Mouse (Mus musculus): ENCODE results near the gene Tcf19. TPM values are rescaled to one million over a fixed set of nuclear protein-coding genes. Genes with fewer than 3 reads are reported as not detected.

Gene Tcf19
- total RNA-seq, 2 experiments from 2014 or later: 0.73 to 1.0 TPM

- no peak overlapping the region for H3K27ac ChIP-seq
- H3K4me3 ChIP-seq: no peak overlapping the region
- TF ChIP-seq CTCF (IDR thresholded peaks at IDR 0.05): no peak
- intact Hi-C loops (cut with DNase I): no loop called here
- DNase-seq: no peak
Observed at GRCm38 (mm10) chr17:35547465-35547864, 30.8 kb upstream of the Tcf19 start.

- Histone ChIP-seq H3K27ac (no peak overlapping the region), H3K4me3 (no peak overlapping the region)
- intact Hi-C loops (cut with DNase I): no loop called here
- peak; percentile 54 for DNase-seq
- peak; percentile 91 for TF ChIP-seq CTCF (IDR thresholded peaks at IDR 0.05)
Observed at GRCm38 (mm10) chr17:35544680-35545079, 28.1 kb upstream of the Tcf19 start.

DNA sequence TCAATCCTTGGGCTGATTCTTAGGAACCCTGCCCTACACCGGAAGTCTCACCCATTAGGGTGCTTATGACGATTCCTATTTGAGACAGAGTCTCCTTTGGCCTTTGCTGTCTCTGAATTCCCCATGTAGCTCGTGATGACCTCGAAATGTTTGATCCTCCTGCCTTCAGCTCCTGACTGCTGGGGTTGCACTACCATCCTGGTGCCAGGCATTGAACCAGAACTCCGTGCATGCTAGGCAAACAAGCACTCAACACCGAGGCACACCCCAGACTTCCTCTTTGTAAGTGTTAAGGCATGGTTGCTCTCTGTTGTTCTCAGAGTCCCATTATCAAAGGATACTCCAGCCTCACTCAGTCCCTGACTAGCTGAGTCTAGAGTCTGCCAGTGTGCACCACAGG, 27.4 kb upstream of the Tcf19 start:
- DNase-seq: no peak
- intact Hi-C loops (cut with DNase I): no loop called here
- Histone ChIP-seq H3K27ac (no peak overlapping the region), H3K4me3 (no peak overlapping the region)
- TF ChIP-seq CTCF (IDR thresholded peaks at IDR 0.05): no peak

GRCm38 (mm10) chr17:35543412-35543861, 26.8 kb upstream of the Tcf19 start:
- TF ChIP-seq CTCF (IDR thresholded peaks at IDR 0.05): no peak
- Histone ChIP-seq H3K4me3 (peak overlapping the region; percentile 35; the same call in 1 of the 2 replicates), H3K27ac (no peak overlapping the region)
- intact Hi-C loops (cut with DNase I): no loop called here
- DNase-seq: no peak

DNA sequence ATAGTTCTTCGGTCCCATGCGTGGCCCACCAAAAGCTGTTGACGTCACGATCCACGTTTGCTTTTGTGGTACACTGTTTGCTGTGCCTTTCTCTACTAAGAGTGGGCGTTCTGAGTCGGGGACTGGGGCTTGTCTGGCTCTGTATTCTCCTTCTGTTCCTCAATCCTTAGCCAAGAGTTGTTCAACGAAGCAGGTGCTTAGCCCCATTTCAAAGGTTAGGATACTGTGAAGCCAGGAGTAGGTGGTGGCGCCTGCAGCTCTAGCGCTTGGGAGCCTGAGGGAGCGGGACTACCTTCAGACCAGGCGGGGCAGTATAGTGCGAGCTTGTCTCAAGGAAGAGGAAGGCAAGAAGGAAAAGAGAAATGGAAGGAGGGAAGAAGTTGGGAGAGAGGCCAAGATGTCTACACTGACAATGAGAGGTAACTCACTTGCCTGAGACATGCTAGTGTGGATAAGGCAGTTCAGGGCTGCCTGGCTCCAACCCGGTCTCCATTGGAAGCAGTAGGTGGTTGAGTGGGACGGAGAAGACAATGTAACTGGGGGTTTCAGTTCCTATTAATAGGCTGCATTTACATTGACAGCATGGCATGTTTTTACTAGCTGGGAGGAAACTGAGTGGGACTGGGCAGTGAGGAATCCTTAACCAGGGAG, 26.3 kb upstream of the Tcf19 start:
- DNase-seq: no peak
- TF ChIP-seq CTCF (IDR thresholded peaks at IDR 0.05): no peak
- intact Hi-C loops (cut with DNase I): no loop called here
- H3K4me3 ChIP-seq: peak overlapping the region; percentile 35; the same call in 1 of the 2 replicates
- H3K27ac ChIP-seq: no peak overlapping the region

DNA sequence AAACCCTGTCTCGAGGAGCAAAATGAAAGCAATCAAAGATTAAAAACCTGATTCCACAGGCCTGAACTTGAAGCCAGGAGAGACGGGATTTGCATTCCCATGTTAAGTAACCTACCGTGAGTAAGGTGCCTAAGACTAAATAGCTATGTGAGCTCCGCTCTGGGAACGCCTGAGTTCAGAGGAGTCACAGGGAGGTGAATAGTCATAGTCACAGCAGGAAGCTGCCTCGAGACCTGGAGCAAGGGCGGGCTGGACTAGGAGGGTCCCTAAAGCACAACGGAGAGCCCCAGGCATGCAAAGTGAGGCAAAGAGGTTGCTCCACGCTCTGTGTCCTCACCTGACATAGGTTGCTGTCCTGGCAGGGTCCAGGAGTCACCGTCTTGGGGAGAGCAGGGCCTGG, 22.9 kb upstream of the Tcf19 start:
- intact Hi-C loops (cut with DNase I): no loop called here
- Histone ChIP-seq H3K4me3 (no peak overlapping the region), H3K27ac (no peak overlapping the region)
- TF ChIP-seq CTCF (IDR thresholded peaks at IDR 0.05): no peak
- DNase-seq: no peak

DNA sequence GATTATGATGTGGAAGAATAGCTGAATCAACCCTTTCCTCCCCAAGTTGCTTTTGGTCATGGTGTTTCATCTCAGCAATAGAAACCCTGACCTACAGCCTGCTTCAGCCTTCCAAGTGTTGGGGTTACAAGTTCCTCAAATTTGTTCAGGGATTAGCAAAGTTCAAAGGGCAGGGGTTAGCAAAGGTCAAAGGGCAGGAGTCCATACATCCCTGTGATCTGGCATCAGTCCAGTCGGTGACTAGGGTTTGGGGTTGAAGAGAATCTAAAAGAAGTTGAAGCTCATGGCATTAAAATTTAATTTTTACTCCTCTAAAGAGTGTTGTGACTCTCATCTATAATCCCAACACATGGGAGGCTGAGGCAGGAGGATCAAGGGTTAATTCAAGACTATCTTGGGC, 21.9 kb upstream of the Tcf19 start:
- no peak for DNase-seq
- intact Hi-C loops (cut with DNase I): no loop called here
- no peak for TF ChIP-seq CTCF (IDR thresholded peaks at IDR 0.05)
- H3K27ac ChIP-seq: no peak overlapping the region
- no peak overlapping the region for H3K4me3 ChIP-seq

- DNase-seq: no peak
- intact Hi-C loops (cut with DNase I): no loop called here
- TF ChIP-seq CTCF (IDR thresholded peaks at IDR 0.05): no peak
- Histone ChIP-seq H3K27ac (no peak overlapping the region), H3K4me3 (no peak overlapping the region)
Observed at GRCm38 (mm10) chr17:35537421-35537820, 20.8 kb upstream of the Tcf19 start.

DNA sequence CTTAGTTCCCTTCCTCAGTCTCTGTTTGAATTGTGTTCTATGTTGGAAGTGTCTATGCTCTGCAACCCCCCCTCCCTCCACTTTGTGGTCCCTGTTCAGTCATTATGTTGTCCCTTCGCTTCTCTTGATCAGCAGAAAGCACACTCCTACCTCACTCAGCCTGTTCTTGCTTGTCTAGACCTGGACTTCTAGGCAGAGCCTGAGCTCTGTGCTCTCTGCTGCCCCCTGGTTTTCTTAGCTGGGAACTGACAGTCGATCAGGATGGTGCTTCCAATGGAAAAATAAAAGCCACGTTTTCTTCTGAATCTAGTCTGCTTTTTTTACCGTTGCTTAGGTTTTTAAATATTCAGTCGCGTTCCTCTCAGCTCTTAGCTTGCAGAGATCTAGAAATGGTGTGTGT, 17.7 kb upstream of the Tcf19 start:
- peak; percentile 92 for TF ChIP-seq CTCF (IDR thresholded peaks at IDR 0.05)
- Histone ChIP-seq H3K27ac (peak overlapping the region; percentile 48; the same call in 1 of the 2 replicates), H3K4me3 (peak overlapping the region; percentile 63)
- intact Hi-C loops (cut with DNase I): no loop called here
- DNase-seq: peak; percentile 75

DNA sequence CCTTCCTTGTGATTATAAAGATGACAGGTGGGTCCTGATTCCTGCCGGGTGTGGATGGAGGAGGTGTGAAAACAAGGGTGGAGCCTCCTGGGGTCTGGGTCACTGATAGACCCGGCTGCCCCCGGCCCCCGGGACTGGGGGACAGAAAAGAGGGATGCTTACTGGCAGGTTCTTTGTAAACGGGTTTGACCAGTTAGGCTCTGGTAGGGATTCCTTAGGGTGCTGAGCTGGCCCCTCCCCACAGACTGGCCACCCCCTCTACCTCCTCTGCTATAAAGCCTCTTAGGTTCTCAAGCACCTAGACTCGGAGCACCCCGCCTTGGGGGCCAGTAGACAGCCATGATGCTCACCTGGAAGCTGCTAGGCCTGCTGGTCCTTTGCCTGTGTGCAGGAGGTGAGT, 16.3 kb upstream of the Tcf19 start, which contains the start of gene Psors1c2:
Psors1c2 (plus strand) TSS at position 301 of the 400 bp plus-strand sequence.
- H3K4me3 ChIP-seq: no peak within 1 kb of the TSS
- no peak for TF ChIP-seq CTCF (IDR thresholded peaks at IDR 0.05)
- intact Hi-C loops (cut with DNase I): no loop called here
- H3K27ac ChIP-seq: no peak within 1 kb of the TSS
- no peak for DNase-seq

GRCm38 (mm10) chr17:35532360-35532759, 15.7 kb upstream of the Tcf19 start:
- no peak overlapping the region for H3K4me3 ChIP-seq

DNA sequence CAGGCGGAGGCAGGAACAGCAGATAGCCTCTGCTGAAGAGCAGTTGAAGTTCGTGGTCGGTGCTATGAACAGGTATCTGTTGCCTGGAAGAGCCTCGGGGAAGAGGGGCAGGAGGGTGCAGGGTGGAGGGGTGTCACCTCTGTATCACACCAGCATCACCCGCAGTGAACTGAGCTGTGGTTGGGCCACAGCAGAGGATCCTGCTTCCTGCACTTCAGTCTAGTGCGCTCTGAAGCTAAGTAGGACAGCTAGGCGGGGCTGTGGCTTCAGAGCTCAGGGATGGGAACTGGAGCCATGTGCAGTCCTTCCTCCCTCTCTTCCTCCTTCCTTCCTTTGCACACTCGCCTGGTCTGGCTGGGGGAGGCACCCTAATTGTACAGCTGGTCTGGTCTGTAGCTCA, 10.0 kb upstream of the Tcf19 start:
- intact Hi-C loops (cut with DNase I): no loop called here
- Histone ChIP-seq H3K4me3 (no peak overlapping the region), H3K27ac (no peak overlapping the region)
- no peak for TF ChIP-seq CTCF (IDR thresholded peaks at IDR 0.05)
- no peak for DNase-seq

More at GRCm38 (mm10) chr17:35532360-35532759, 15.7 kb upstream of the Tcf19 start:
- DNase-seq: no peak
- H3K27ac ChIP-seq: no peak overlapping the region
- no peak for TF ChIP-seq CTCF (IDR thresholded peaks at IDR 0.05)
- intact Hi-C loops (cut with DNase I): no loop called here

DNA sequence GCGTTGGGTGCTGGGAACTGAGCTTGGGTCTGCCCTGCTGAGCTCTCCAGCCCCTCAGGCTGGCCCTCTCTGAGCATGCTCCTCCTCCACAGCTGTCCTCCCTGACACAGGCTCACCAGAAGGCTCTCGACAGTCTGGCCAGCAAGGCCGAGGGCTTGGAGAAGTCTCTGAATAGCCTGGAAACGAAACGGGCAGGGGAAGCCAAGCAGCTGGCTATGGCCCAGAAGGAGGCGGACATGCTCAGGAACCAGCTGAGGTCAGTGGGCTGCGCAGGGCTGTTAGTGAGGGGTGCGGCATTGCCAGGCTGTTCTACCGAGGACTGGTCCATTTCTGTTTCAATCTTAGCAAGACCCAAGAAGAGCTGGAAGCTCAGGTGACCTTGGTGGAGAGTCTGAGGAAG, 7.7 kb upstream of the Tcf19 start:
- H3K27ac ChIP-seq: no peak overlapping the region
- DNase-seq: no peak
- H3K4me3 ChIP-seq: no peak overlapping the region
- intact Hi-C loops (cut with DNase I): no loop called here
- TF ChIP-seq CTCF (IDR thresholded peaks at IDR 0.05): no peak

GRCm38 (mm10) chr17:35517526-35517925, 902 bp upstream of the Tcf19 start:
- Histone ChIP-seq H3K4me3 (peak overlapping the region; percentile 84), H3K27ac (peak overlapping the region; percentile 61; the same call in 1 of the 2 replicates)
- intact Hi-C loops (cut with DNase I): no loop called here
- no peak for TF ChIP-seq CTCF (IDR thresholded peaks at IDR 0.05)
- no peak for DNase-seq
